Mouse (Mus musculus): Measurements from ENCODE around the gene Xrra1.
"Not testable (repeated sequence)": the region's sequence is repeated elsewhere in the genome, so short reads cannot be mapped to it uniquely, and the experiment has no call there.

Gene Xrra1

GRCm38 (mm10) chr7:99953442-99954098 is 94.7 kb downstream of the Xrra1 start:
- DNase-seq (ENCODE audit: low spot score) = no peak

GRCm38 (mm10) chr7:99954212-99954611 is 95.3 kb downstream of the Xrra1 start:
- no peak for DNase-seq (ENCODE audit: low spot score)

GRCm38 (mm10) chr7:99956095-99956494 is 97.2 kb downstream of the Xrra1 start:
- DNase-seq (ENCODE audit: low spot score) = no peak

- DNase-seq (ENCODE audit: low spot score) = no peak
Observed at GRCm38 (mm10) chr7:99957226-99957965, 98.5 kb downstream of the Xrra1 start.

GRCm38 (mm10) chr7:99960571-99960970 is 101.7 kb downstream of the Xrra1 start:
- DNase-seq (ENCODE audit: low spot score) = not testable (repeated sequence)

- DNase-seq (ENCODE audit: low spot score) = no peak
Observed at GRCm38 (mm10) chr7:99961518-99961917, 102.6 kb downstream of the Xrra1 start.

- no peak for DNase-seq (ENCODE audit: low spot score)
Observed at GRCm38 (mm10) chr7:99962536-99963236, 103.8 kb downstream of the Xrra1 start.

GRCm38 (mm10) chr7:99963237-99963860 is 104.4 kb downstream of the Xrra1 start:
- DNase-seq (ENCODE audit: low spot score) = no peak

- no peak for DNase-seq (ENCODE audit: low spot score)
Observed at GRCm38 (mm10) chr7:99965020-99965841, 106.3 kb downstream of the Xrra1 start.

- DNase-seq (ENCODE audit: low spot score) = no peak
Observed at GRCm38 (mm10) chr7:99966011-99966721, 107.2 kb downstream of the Xrra1 start.

All from urinary bladder, postnatal 14 days (tissue).